Mouse (Mus musculus): ENCODE results near the gene Atg16l2. TPM values are rescaled to one million over a fixed set of nuclear protein-coding genes. Genes with fewer than 3 reads are reported as not detected.

The Atg16l2 gene
- polyA plus RNA-seq, 1 experiment from 2014 or later, result 24.5 TPM

GRCm38 (mm10) chr7:101249173-101249572, 52.9 kb downstream of the Atg16l2 start:
- no peaks in the 10 kb centered on the region for H3K27me3 ChIP-seq
- no peaks in the 10 kb centered on the region for H3K4me1 ChIP-seq
- H3K9me3 ChIP-seq, result no peaks in the 10 kb centered on the region
- H3K27ac ChIP-seq, result no peak overlapping the region
- H3K4me2 ChIP-seq (replicated peaks), result no peak overlapping the region
- 81% methylated on average over 2 of the region's 2 CpGs for WGBS
- H3K4me3 ChIP-seq, result no peak overlapping the region
- H3K9ac ChIP-seq, result no peak overlapping the region
- H3K36me3 ChIP-seq, result peaks cover 44% of the 10 kb centered on the region
- no peak for ATAC-seq (ENCODE audit: low FRiP score, low read depth)

GRCm38 (mm10) chr7:101248760-101249159, 53.3 kb downstream of the Atg16l2 start:
- Histone ChIP-seq H3K27me3 (no peaks in the 10 kb centered on the region), H3K36me3 (peaks cover 43% of the 10 kb centered on the region), H3K4me2 (replicated peaks) (no peak overlapping the region), H3K4me1 (no peaks in the 10 kb centered on the region), H3K4me3 (no peak overlapping the region), H3K9me3 (no peaks in the 10 kb centered on the region), H3K27ac (no peak overlapping the region), H3K9ac (no peak overlapping the region)
- 91% methylated on average over 4 of the region's 4 CpGs for WGBS
- ATAC-seq (ENCODE audit: low FRiP score, low read depth), result no peak

GRCm38 (mm10) chr7:101236712-101237473, 65.2 kb downstream of the Atg16l2 start:
- Histone ChIP-seq H3K4me2 (replicated peaks) (no peak overlapping the region), H3K27me3 (no peaks in the 10 kb centered on the region), H3K9me3 (no peaks in the 10 kb centered on the region), H3K27ac (no peak overlapping the region), H3K36me3 (peaks cover 14% of the 10 kb centered on the region), H3K4me1 (no peaks in the 10 kb centered on the region), H3K4me3 (no peak overlapping the region), H3K9ac (no peak overlapping the region)
- ATAC-seq (ENCODE audit: low FRiP score, low read depth), result no peak
- 50% methylated on average over 8 of the region's 8 CpGs for WGBS

GRCm38 (mm10) chr7:101232716-101233115, 69.3 kb downstream of the Atg16l2 start:
- no peaks in the 10 kb centered on the region for H3K27me3 ChIP-seq
- ATAC-seq (ENCODE audit: low FRiP score, low read depth), result no peak
- H3K27ac ChIP-seq, result no peak overlapping the region
- H3K4me1 ChIP-seq, result no peaks in the 10 kb centered on the region
- H3K36me3 ChIP-seq, result peaks cover 3% of the 10 kb centered on the region; the same call in 1 of the 2 replicates
- no peak overlapping the region for H3K4me3 ChIP-seq
- 79% methylated on average over 3 of the region's 3 CpGs for WGBS
- H3K9me3 ChIP-seq, result no peaks in the 10 kb centered on the region
- no peak overlapping the region for H3K9ac ChIP-seq
- no peak overlapping the region for H3K4me2 ChIP-seq (replicated peaks)

GRCm38 (mm10) chr7:101231458-101231857, 70.6 kb downstream of the Atg16l2 start:
- Histone ChIP-seq H3K27ac (no peak overlapping the region), H3K9ac (no peak overlapping the region), H3K4me2 (replicated peaks) (no peak overlapping the region), H3K9me3 (no peaks in the 10 kb centered on the region), H3K27me3 (no peaks in the 10 kb centered on the region), H3K4me3 (no peak overlapping the region), H3K36me3 (peaks cover 3% of the 10 kb centered on the region; the same call in 1 of the 2 replicates), H3K4me1 (no peaks in the 10 kb centered on the region)
- 26% methylated on average over 2 of the region's 2 CpGs for WGBS
- ATAC-seq (ENCODE audit: low FRiP score, low read depth), result no peak

- Histone ChIP-seq H3K9me3 (no peaks in the 10 kb centered on the region), H3K4me1 (no peaks in the 10 kb centered on the region), H3K4me2 (replicated peaks) (no peak overlapping the region), H3K27ac (no peak overlapping the region), H3K4me3 (no peak overlapping the region), H3K36me3 (no peaks in the 10 kb centered on the region), H3K9ac (no peak overlapping the region), H3K27me3 (no peaks in the 10 kb centered on the region)
- 26% methylated on average over 1 of the region's 1 CpGs for WGBS
- ATAC-seq (ENCODE audit: low FRiP score, low read depth), result no peak
These were observed 72.7 kb downstream of the Atg16l2 start for GRCm38 (mm10) chr7:101229336-101229735.

GRCm38 (mm10) chr7:101223501-101223900, 78.5 kb downstream of the Atg16l2 start:
- ATAC-seq (ENCODE audit: low FRiP score, low read depth), result no peak
- Histone ChIP-seq H3K36me3 (no peaks in the 10 kb centered on the region), H3K9ac (no peak overlapping the region), H3K4me2 (replicated peaks) (no peak overlapping the region), H3K27me3 (no peaks in the 10 kb centered on the region), H3K9me3 (no peaks in the 10 kb centered on the region), H3K4me3 (no peak overlapping the region), H3K27ac (no peak overlapping the region), H3K4me1 (no peaks in the 10 kb centered on the region)
- WGBS, result 94% methylated on average over 2 of the region's 2 CpGs

GRCm38 (mm10) chr7:101216724-101217123, 85.3 kb downstream of the Atg16l2 start:
- no peak for ATAC-seq (ENCODE audit: low FRiP score, low read depth)
- no peak overlapping the region for H3K9ac ChIP-seq
- H3K4me1 ChIP-seq, result no peaks in the 10 kb centered on the region
- no peaks in the 10 kb centered on the region for H3K9me3 ChIP-seq
- no peaks in the 10 kb centered on the region for H3K27me3 ChIP-seq
- H3K4me2 ChIP-seq (replicated peaks), result no peak overlapping the region
- H3K36me3 ChIP-seq, result peaks cover 8% of the 10 kb centered on the region; the same call in 1 of the 2 replicates
- H3K27ac ChIP-seq, result no peak overlapping the region
- WGBS, result 73% methylated on average over 2 of the region's 2 CpGs
- no peak overlapping the region for H3K4me3 ChIP-seq

- WGBS, result 79% methylated on average over 3 of the region's 3 CpGs
- no peak for ATAC-seq (ENCODE audit: low FRiP score, low read depth)
- no peak overlapping the region for H3K4me3 ChIP-seq
- no peak overlapping the region for H3K9ac ChIP-seq
- H3K27ac ChIP-seq, result no peak overlapping the region
- no peaks in the 10 kb centered on the region for H3K4me1 ChIP-seq
- H3K27me3 ChIP-seq, result no peaks in the 10 kb centered on the region
- H3K9me3 ChIP-seq, result no peaks in the 10 kb centered on the region
- no peak overlapping the region for H3K4me2 ChIP-seq (replicated peaks)
- H3K36me3 ChIP-seq, result peaks cover 8% of the 10 kb centered on the region; the same call in 1 of the 2 replicates
These were observed 88.4 kb downstream of the Atg16l2 start for GRCm38 (mm10) chr7:101213515-101214263.

Other genes with a start within 250 kb of the Atg16l2 start
- gene Fchsd2, start 209.4 kb downstream of the Atg16l2 start, polyA plus RNA-seq (2015; fragmentation: Nextera tagmentation; extraction: Ambion mirVana), result 26.0 and 27.1 TPM in 2 replicates
- 19.9 and 22.3 TPM in 2 replicates for gene Stard10, start 14.8 kb upstream of the Atg16l2 start, polyA plus RNA-seq (2015; fragmentation: Nextera tagmentation; extraction: Ambion mirVana)
- gene Arap1, start 45.8 kb upstream of the Atg16l2 start, polyA plus RNA-seq (2015; fragmentation: Nextera tagmentation; extraction: Ambion mirVana), result 41.5 and 45.6 TPM in 2 replicates
- 3.2 and 8.0 TPM in 2 replicates for gene Gm45837, start 108.6 kb upstream of the Atg16l2 start, polyA plus RNA-seq (2015; fragmentation: Nextera tagmentation; extraction: Ambion mirVana)
- gene Pde2a, start 119.4 kb upstream of the Atg16l2 start, polyA plus RNA-seq (2015; fragmentation: Nextera tagmentation; extraction: Ambion mirVana), result 4.6 and 10.4 TPM in 2 replicates

Data from limb, embryonic 13.5 days (tissue).